Mouse (Mus musculus) intestine, postnatal 0 days (tissue): ENCODE measurements around the gene Ccdc115. TPM values are rescaled to one million over a fixed set of nuclear protein-coding genes. Genes with fewer than 3 reads are reported as not detected.

Experiments used
- ATAC-seq: fragments of 200-750 bp; cut with Nextera tagmentation; 2 replicates; pipeline ENCODE4 v1.8.0; 2017; ENCODE audit warnings: mild to moderate bottlenecking, moderate TSS enrichment, moderate library complexity
- H3K27ac ChIP-seq: fragments of 300-500 bp; sonication (generic); 2 replicates; pipeline ENCODE4 v1.5.1; 2014; ENCODE audit warnings: mild to moderate bottlenecking, low read depth, low read length, moderate library complexity
- H3K27me3 ChIP-seq: fragments of 300-500 bp; sonication (generic); replicated peaks from 2 replicates; pipeline ENCODE4 v1.6.1; 2014; ENCODE audit warnings: low read length, mixed read lengths; ENCODE audit not compliant: control insufficient read depth, insufficient read depth
- H3K36me3 ChIP-seq: fragments of 300-500 bp; sonication (generic); 2 replicates; pipeline ENCODE4 v1.6.1; 2014; ENCODE audit warnings: mild to moderate bottlenecking, moderate library complexity; ENCODE audit not compliant: control insufficient read depth, insufficient read depth
- H3K4me1 ChIP-seq: fragments of 300-500 bp; sonication (generic); replicated peaks from 2 replicates; pipeline ENCODE4 v1.6.1; 2014; ENCODE audit warnings: antibody characterized with exemption, low read length, mixed read lengths; ENCODE audit not compliant: control insufficient read depth, insufficient read depth
- H3K4me2 ChIP-seq: fragments of 300-500 bp; sonication (generic); replicated peaks from 2 replicates; pipeline ENCODE4 v1.6.1; 2014; ENCODE audit warnings: low read depth, mild to moderate bottlenecking, moderate library complexity
- H3K4me3 ChIP-seq: fragments of 300-500 bp; sonication (generic); 2 replicates; pipeline ENCODE4 v1.5.1; 2014; ENCODE audit warnings: low read depth, low read length
- H3K9ac ChIP-seq: fragments of 300-500 bp; sonication (generic); 2 replicates; pipeline ENCODE4 v1.6.1; 2014; ENCODE audit warnings: mild to moderate bottlenecking, low read depth, low read length
- H3K9me3 ChIP-seq: fragments of 300-500 bp; sonication (generic); 2 replicates; pipeline ENCODE4 v1.6.1; 2016; ENCODE audit warnings: mixed run types; ENCODE audit not compliant: control insufficient read depth
- CTCF ChIP-seq: sonication (generic); IDR thresholded peaks from 2 replicates; pipeline ENCODE4 v1.5.1; 2016; ENCODE audit warnings: low read depth, mild to moderate bottlenecking, control low read depth, antibody characterized with exemption, moderate library complexity
- WGBS: fragments of 180-500 bp; shearing (Covaris S2); extraction: QIAGEN DNeasy Blood & Tissue Kit; methylation state at CpG from one replicate; pipeline ENCODE4 v1.1.7; 2014; 5-methylcytosine and 5-hydroxymethylcytosine counted together
- polyA plus RNA-seq: library from polyadenylated mRNA; unstranded; fragments of >200 nt; fragmentation: Nextera tagmentation; extraction: Ambion mirVana; gene quantifications from 2 replicates; pipeline ENCODE4 v1.2.1, GENCODE M21; 2015

The Ccdc115 gene
- polyA plus RNA-seq, 1 experiment from 2014 or later = 35.3 TPM

DNA sequence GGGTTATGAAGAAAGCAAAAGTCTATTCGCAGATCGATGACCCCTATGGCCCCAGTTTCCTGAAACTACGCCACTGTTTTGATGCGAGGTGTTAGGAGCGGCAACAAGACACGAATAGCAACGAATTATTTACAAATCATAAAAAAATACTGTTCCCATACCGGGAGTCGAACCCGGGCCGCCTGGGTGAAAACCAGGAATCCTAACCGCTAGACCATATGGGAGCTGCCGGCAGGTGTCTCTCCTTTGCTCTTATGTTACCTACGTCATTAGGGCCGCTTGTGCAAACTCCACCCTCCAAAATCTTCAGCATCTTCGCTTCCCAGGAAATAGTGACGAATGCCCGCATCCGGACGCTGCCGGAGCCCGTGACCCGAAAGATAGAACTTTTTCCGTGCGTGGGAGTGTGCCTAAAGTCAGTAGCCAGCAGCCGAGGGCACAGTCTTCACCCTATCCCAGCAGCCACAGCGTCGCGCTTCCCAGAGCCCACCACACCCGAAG is 4.8 kb downstream of the Ccdc115 start:
- H3K9ac ChIP-seq = peak overlapping the region; percentile 45; the same call in 1 of the 2 replicates
- WGBS = under 1% methylated on average over 30 of the region's 30 CpGs
- H3K4me2 ChIP-seq = peak overlapping the region; percentile 80
- 0 out of 2 replicates have a peak, but pooled peaks cover 5% of the 10 kb centered on the region for H3K36me3 ChIP-seq
- H3K4me1 ChIP-seq = no peaks in the 10 kb centered on the region; the same call in 1 of the 2 replicates
- peak; percentile 24; the same call in 1 of the 2 replicates for TF ChIP-seq CTCF
- no peaks in the 10 kb centered on the region for H3K27me3 ChIP-seq
- peak; percentile 11 for ATAC-seq
- H3K4me3 ChIP-seq = peak overlapping the region; percentile 66
- H3K27ac ChIP-seq = 0 out of 2 replicates have a peak overlapping the region, but pooled peaks have one; percentile 35
- H3K9me3 ChIP-seq = 0 out of 2 replicates have a peak, but pooled peaks cover 13% of the 10 kb centered on the region

DNA sequence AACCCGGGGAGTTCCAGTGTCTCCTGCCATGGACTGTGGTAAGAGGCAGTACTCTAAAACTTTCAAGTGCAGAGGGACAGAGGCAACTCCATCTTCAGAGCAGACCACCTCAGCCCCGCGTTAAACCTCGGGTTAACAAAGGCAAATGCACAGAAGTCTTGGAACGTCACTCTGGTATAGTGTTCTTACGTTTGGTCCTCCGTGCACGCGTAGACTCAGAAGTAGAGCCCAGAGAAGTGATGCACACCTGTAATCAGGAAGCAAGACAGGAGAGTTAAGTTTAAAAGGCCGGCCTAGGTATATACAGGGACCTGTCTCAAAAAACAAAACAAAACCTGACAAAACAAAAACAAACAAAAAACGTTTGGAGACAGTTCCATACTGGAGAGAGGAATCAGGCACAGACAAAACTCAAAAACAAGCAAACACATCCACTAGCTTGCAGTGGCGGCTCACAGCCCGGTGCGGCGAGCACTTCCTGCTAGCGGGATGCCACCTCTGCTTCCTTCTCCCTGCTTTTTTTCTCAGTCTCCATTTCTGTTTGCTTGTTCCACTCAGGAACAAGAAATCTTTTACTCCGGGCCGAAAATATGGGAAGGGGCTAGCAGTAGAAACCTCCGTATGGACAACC is 5.5 kb downstream of the Ccdc115 start:
- H3K27ac ChIP-seq = peak overlapping the region; percentile 58; the same call in 1 of the 2 replicates
- H3K4me2 ChIP-seq = peak overlapping the region; percentile 80
- 10% methylated on average over 19 of the region's 19 CpGs for WGBS
- H3K9me3 ChIP-seq = 0 out of 2 replicates have a peak, but pooled peaks cover 13% of the 10 kb centered on the region
- peak overlapping the region; percentile 41; the same call in 1 of the 2 replicates for H3K9ac ChIP-seq
- H3K27me3 ChIP-seq = no peaks in the 10 kb centered on the region
- 0 out of 2 replicates have a peak, but pooled peaks cover 5% of the 10 kb centered on the region for H3K36me3 ChIP-seq
- H3K4me3 ChIP-seq = peak overlapping the region; percentile 66
- no peaks in the 10 kb centered on the region; the same call in 1 of the 2 replicates for H3K4me1 ChIP-seq
- no peak for TF ChIP-seq CTCF
- ATAC-seq = no peak

GRCm38 (mm10) chr1:34432776-34433481 is 6.5 kb downstream of the Ccdc115 start:
- Histone ChIP-seq H3K9me3 (0 out of 2 replicates have a peak, but pooled peaks cover 13% of the 10 kb centered on the region), H3K4me3 (peak overlapping the region; percentile 66), H3K4me1 (no peaks in the 10 kb centered on the region; the same call in 1 of the 2 replicates), H3K36me3 (0 out of 2 replicates have a peak, but pooled peaks cover 5% of the 10 kb centered on the region), H3K4me2 (peak overlapping the region; percentile 80), H3K9ac (peak overlapping the region; percentile 54), H3K27me3 (no peaks in the 10 kb centered on the region), H3K27ac (peak overlapping the region; percentile 57; the same call in 1 of the 2 replicates)
- WGBS = 14% methylated on average over 35 of the region's 35 CpGs
- peak; percentile 29 for ATAC-seq
- TF ChIP-seq CTCF = no peak

GRCm38 (mm10) chr1:34432411-34432775 is 7.1 kb downstream of the Ccdc115 start:
- Histone ChIP-seq H3K36me3 (0 out of 2 replicates have a peak, but pooled peaks cover 5% of the 10 kb centered on the region), H3K9ac (peak overlapping the region; percentile 54), H3K9me3 (0 out of 2 replicates have a peak, but pooled peaks cover 13% of the 10 kb centered on the region), H3K4me3 (peak overlapping the region; percentile 66), H3K4me2 (peak overlapping the region; percentile 80), H3K4me1 (no peaks in the 10 kb centered on the region; the same call in 1 of the 2 replicates), H3K27ac (no peak overlapping the region), H3K27me3 (no peaks in the 10 kb centered on the region)
- 57% methylated on average over 13 of the region's 13 CpGs for WGBS
- TF ChIP-seq CTCF = no peak
- ATAC-seq = no peak

DNA sequence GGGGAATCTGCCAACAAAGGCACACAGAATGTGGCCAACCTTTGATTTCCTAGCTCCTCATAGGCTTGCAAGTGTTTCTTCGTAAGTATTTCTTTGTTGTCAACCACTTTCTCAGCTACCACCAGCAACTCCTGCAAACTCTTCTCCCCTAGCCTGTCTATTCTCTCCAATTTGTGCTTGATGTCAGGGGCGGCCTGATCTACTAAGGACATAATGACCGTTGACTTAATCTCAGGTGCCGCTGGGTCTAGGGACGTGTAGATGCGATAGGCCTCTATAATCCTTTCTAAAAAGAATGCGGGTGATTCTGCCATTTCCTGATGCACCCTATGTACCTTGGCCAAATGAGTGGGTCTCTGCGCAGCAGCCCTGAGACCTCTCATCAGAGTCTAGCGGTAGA is 8.0 kb downstream of the Ccdc115 start:
- Histone ChIP-seq H3K27ac (no peak overlapping the region), H3K9ac (no peak overlapping the region), H3K9me3 (0 out of 2 replicates have a peak, but pooled peaks cover 13% of the 10 kb centered on the region), H3K36me3 (no peaks in the 10 kb centered on the region), H3K4me1 (no peaks in the 10 kb centered on the region; the same call in 1 of the 2 replicates), H3K27me3 (no peaks in the 10 kb centered on the region), H3K4me3 (no peak overlapping the region), H3K4me2 (no peak overlapping the region)
- ATAC-seq = no peak
- TF ChIP-seq CTCF = no peak
- WGBS = 98% methylated on average over 9 of the region's 9 CpGs

GRCm38 (mm10) chr1:34430981-34431380 is 8.5 kb downstream of the Ccdc115 start:
- WGBS = 99% methylated on average over 3 of the region's 3 CpGs
- TF ChIP-seq CTCF = no peak
- H3K4me3 ChIP-seq = no peak overlapping the region
- H3K36me3 ChIP-seq = no peaks in the 10 kb centered on the region
- H3K9me3 ChIP-seq = 0 out of 2 replicates have a peak, but pooled peaks cover 13% of the 10 kb centered on the region
- H3K4me1 ChIP-seq = no peaks in the 10 kb centered on the region; the same call in 1 of the 2 replicates
- no peak for ATAC-seq
- H3K9ac ChIP-seq = no peak overlapping the region
- no peaks in the 10 kb centered on the region for H3K27me3 ChIP-seq
- no peak overlapping the region for H3K4me2 ChIP-seq
- H3K27ac ChIP-seq = no peak overlapping the region; the same call in 1 of the 2 replicates
